In the genomic region with DNA sequence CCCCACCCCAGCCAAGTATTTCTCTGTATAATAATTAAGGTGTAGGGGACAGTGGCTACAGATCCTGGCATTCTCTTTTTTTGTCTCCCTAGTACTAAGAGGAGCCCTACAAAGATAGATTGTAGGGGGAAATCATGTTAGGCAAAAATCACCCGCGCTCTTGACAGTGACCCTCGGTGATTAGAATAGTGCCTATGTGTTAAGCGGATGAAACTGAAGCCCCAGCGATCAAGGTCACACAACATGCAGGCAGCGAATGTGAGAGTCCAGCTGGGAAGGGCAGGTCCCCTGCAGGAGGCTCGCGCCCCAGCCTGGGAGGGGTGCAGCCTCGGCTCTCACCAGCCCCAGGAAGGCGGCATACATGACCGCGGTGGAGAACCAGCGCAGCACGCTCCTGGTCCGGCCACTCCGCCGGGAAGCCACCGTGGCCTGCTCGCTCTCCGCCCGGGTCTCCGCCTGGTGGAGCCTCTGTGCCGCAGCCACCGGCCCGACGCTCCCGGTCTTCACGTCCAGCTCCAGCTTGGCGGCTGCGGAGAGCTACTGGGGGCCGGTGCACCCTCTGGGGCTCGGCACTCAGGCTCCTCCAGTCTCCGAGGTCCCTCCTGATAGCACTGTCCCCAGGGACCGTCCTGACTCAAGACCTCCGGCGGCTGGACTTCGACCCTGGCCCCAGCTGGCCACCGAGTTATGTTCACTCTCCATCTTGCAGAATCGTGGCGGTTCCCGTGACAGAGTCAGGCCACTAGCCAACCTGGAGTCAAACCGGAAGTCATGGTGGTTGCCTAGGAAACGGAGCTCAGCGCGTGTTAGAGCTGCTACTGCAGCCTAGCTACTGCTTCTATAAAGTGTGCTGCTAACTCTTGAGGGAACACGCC, we compare ENCODE assay signal across 8 mouse cellular contexts. TPM values are rescaled to one million over a fixed set of nuclear protein-coding genes. Genes with fewer than 3 reads are reported as not detected.
DNase-seq lines count a peak whose midpoint lies in the region; ATAC-seq and TF ChIP-seq lines count a peak whose summit lies in the region.

A gene (minus strand): TSS at position 715 of the 875 bp plus-strand sequence.

- H3K27me3 ChIP-seq in ES-Bruce4 (ENCODE audit: control insufficient read depth, insufficient read depth, low read length, poor library complexity, severe bottlenecking) = no peaks in the 10 kb centered on the region; the same call in 1 of the 2 replicates
- no peaks in the 10 kb centered on the region for H3K27me3 ChIP-seq in forebrain, embryonic 16.5 days (replicated peaks; ENCODE audit: control insufficient read depth, insufficient read depth, low read length)
- no peaks in the 10 kb centered on the region for H3K27me3 ChIP-seq in neural tube, embryonic 15.5 days (replicated peaks)

- no peak for TF ChIP-seq EP300 in ES-Bruce4 (IDR thresholded peaks at IDR 0.05; ENCODE audit: insufficient read depth, low read depth, low read length)

- no peak for TF ChIP-seq CTCF in ES-Bruce4 (IDR thresholded peaks at IDR 0.05; ENCODE audit: low read depth, low read length)

- under 1% methylated on average over 46 of the region's 46 CpGs for WGBS in forebrain, embryonic 16.5 days
- WGBS in neural tube, embryonic 15.5 days = 1% methylated on average over 45 of the region's 46 CpGs

- H3K4me1 ChIP-seq in ES-Bruce4 (ENCODE audit: control insufficient read depth, insufficient read depth, low read length) = no peaks in the 10 kb centered on the region
- H3K4me1 ChIP-seq in forebrain, embryonic 16.5 days (replicated peaks; ENCODE audit: control insufficient read depth, insufficient read depth, low read length) = peaks cover 9% of the 10 kb centered on the region
- peaks cover 14% of the 10 kb centered on the region for H3K4me1 ChIP-seq in neural tube, embryonic 15.5 days

- peaks cover 4% of the 10 kb centered on the region for H3K9me3 ChIP-seq in ES-Bruce4 (replicated peaks; ENCODE audit: control insufficient read depth, insufficient read depth, low read length, poor library complexity, severe bottlenecking)
- H3K9me3 ChIP-seq in forebrain, embryonic 16.5 days (ENCODE audit: control insufficient read depth, low read length) = 0 out of 2 replicates have a peak, but pooled peaks cover 3% of the 10 kb centered on the region
- H3K9me3 ChIP-seq in neural tube, embryonic 15.5 days (replicated peaks) = no peaks in the 10 kb centered on the region

- no peak for TF ChIP-seq POLR2A in ES-Bruce4 (IDR thresholded peaks at IDR 0.05; ENCODE audit: insufficient read depth, low read length)

- H3K27ac ChIP-seq in ES-Bruce4 (ENCODE audit: insufficient read depth, low read length) = no peak within 1 kb of the TSS
- peak within 1 kb of the TSS; percentile 79 for H3K27ac ChIP-seq in forebrain, embryonic 16.5 days (ENCODE audit: low read length)
- H3K27ac ChIP-seq in neural tube, embryonic 15.5 days (replicated peaks) = peak within 1 kb of the TSS; percentile 86

- peak within 1 kb of the TSS; percentile 32 for H3K9ac ChIP-seq in ES-Bruce4 (ENCODE audit: low read depth, poor library complexity, severe bottlenecking)
- H3K9ac ChIP-seq in forebrain, embryonic 16.5 days (replicated peaks; ENCODE audit: low read depth, low read length) = peak within 1 kb of the TSS; percentile 89
- peak within 1 kb of the TSS; percentile 70 for H3K9ac ChIP-seq in neural tube, embryonic 15.5 days (replicated peaks)

- peak; percentile 86 to 91 for DNase-seq in cerebellum, adult 18-20 months
- DNase-seq in heart, postnatal 36 days = peak; percentile 77 to 83
- DNase-seq in layer of hippocampus, adult 18-20 months (ENCODE audit: low spot score in 2 of 2) = peak; percentile 89 to 95
- DNase-seq in lung, adult 18-20 months = peak; percentile 82 to 86
- DNase-seq in testis, postnatal 14 days (ENCODE audit: low spot score) = peak; percentile 84

- intact Hi-C loops in heart, postnatal 36 days (cut with DNase I) = no loop called here

- H3K36me3 ChIP-seq in ES-Bruce4 (ENCODE audit: control insufficient read depth, insufficient read depth, low read length, poor library complexity, severe bottlenecking) = no peaks in the 10 kb centered on the region
- no peaks in the 10 kb centered on the region for H3K36me3 ChIP-seq in forebrain, embryonic 16.5 days (ENCODE audit: control insufficient read depth, insufficient read depth)
- H3K36me3 ChIP-seq in neural tube, embryonic 15.5 days = no peaks in the 10 kb centered on the region

- ATAC-seq in forebrain, embryonic 16.5 days = peak; percentile 98
- peak; percentile 98 for ATAC-seq in neural tube, embryonic 15.5 days (ENCODE audit: low FRiP score)

- peak within 1 kb of the TSS; percentile 86 for H3K4me2 ChIP-seq in forebrain, embryonic 16.5 days (ENCODE audit: low read length)
- H3K4me2 ChIP-seq in neural tube, embryonic 15.5 days = peak within 1 kb of the TSS; percentile 83

- peak within 1 kb of the TSS; percentile 69 for H3K4me3 ChIP-seq in ES-Bruce4 (ENCODE audit: low read depth, low read length)
- H3K4me3 ChIP-seq in forebrain, embryonic 16.5 days (replicated peaks; ENCODE audit: low read length) = peak within 1 kb of the TSS; percentile 73
- peak within 1 kb of the TSS; percentile 64 for H3K4me3 ChIP-seq in neural tube, embryonic 15.5 days (replicated peaks)

RNA-seq across cellular contexts. Expression of the gene that starts here (rescaled TPM):
- not detected in 2 replicates for polyA plus RNA-seq in ES-Bruce4 (2011; ENCODE audit: insufficient read depth, insufficient read length, low read depth, missing spikeins)
- polyA plus RNA-seq in forebrain, embryonic 16.5 days (2015; fragmentation: Nextera tagmentation; extraction: Ambion mirVana) = 0.09 and 0.32 TPM in 2 replicates
- 1 to 10 TPM; 2.2 to 2.4 TPM for total RNA-seq in heart, postnatal 36 days (2021)
- 1 to 10 TPM in 1 of 2 experiments, under 1 TPM in 1; 0.74 to 1.6 TPM for total RNA-seq in layer of hippocampus, adult 18-20 months (2021)
- 0.28 and 0.70 TPM in 2 replicates for polyA plus RNA-seq in neural tube, embryonic 15.5 days (2015; fragmentation: Nextera tagmentation; extraction: Ambion mirVana)

Comparison
In these comparisons a context has a peak if more than half of its experiments do, and no peak if none do; other contexts are left out.
1. Peak in ATAC-seq, H3K4me3 ChIP-seq, H3K27ac ChIP-seq, H3K9ac ChIP-seq and H3K4me2 ChIP-seq in forebrain, embryonic 16.5 days; RNA of the gene not detected or under 1 TPM.
2. Peak in ATAC-seq, H3K4me3 ChIP-seq, H3K27ac ChIP-seq, H3K9ac ChIP-seq and H3K4me2 ChIP-seq in neural tube, embryonic 15.5 days; RNA of the gene not detected or under 1 TPM.
3. H3K9ac ChIP-seq: peak in every context shown above with its lines; median percentile 89 in forebrain, embryonic 16.5 days; 70 in neural tube, embryonic 15.5 days; 32 in ES-Bruce4.